Mouse (Mus musculus) megakaryocyte, embryonic 14.5 days (primary cell): ENCODE measurements around the gene Gm20388.

Experiments used
- FLI1 ChIP-seq: IDR thresholded peaks from 2 replicates; pipeline ENCODE4 v1.6.1; 2012; ENCODE audit warnings: low read length, inconsistent platforms, mixed read lengths
- GATA1 ChIP-seq: IDR thresholded peaks from 3 replicates; pipeline ENCODE4 v1.6.1; 2012; ENCODE audit warnings: mixed read lengths, low read length, inconsistent platforms, borderline replicate concordance

DNA sequence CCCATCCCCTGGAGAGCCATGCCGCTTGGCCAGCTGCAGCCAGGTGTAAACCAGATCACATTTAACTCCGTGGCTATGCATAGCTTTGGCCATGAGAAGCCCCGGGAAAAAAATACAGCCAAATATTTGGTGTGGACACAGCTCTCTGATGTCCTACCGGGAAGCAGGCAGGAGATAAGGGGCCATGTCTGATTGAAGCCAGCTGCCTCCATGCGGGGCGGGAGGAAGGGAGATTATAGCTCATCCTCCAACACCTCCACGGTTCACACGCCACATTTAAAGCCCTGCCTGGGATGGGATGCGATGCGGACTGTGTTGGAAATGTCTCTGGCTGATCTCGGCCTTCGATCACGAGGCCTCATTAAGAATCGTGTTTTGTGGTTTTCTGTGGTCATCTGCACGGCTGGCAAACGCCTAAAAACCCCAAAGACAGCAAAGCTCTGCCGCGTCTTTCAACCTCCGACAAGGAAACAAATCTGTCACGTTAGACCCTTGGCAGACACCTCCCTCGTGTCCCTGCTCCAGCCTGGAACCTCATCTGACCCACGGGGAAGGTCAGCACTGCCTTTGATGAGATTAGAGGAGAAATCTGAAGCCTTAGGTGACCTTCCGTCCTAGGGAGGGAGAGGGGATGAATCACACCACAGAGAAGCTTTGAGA is 2165.7 kb downstream of the Gm20388 start:
- TF ChIP-seq GATA1 (no peak), FLI1 (no peak)
